Mouse (Mus musculus) heart, postnatal 10 days (tissue): ENCODE data around the gene Robo4. TPM values are rescaled to one million over a fixed set of nuclear protein-coding genes. Genes with fewer than 3 reads are reported as not detected.

Experiments
- DNase-seq, 2 experiments: peaks; one replicate each; pipeline ENCODE4 v3.0.0; 2021
- intact Hi-C: fragments of 180-260 bp; cut with DNase I; formaldehyde crosslinking; loops from one replicate; pipeline ENCODE4 v1.15.1; 2025
- total RNA-seq, 2 experiments: library from RNA; stranded (reverse); gene quantifications; 2 replicates each; pipeline ENCODE4 v1.2.3; 2021

Gene Robo4
- total RNA-seq, 2 experiments from 2014 or later: 40.9 to 50.6 TPM

DNA sequence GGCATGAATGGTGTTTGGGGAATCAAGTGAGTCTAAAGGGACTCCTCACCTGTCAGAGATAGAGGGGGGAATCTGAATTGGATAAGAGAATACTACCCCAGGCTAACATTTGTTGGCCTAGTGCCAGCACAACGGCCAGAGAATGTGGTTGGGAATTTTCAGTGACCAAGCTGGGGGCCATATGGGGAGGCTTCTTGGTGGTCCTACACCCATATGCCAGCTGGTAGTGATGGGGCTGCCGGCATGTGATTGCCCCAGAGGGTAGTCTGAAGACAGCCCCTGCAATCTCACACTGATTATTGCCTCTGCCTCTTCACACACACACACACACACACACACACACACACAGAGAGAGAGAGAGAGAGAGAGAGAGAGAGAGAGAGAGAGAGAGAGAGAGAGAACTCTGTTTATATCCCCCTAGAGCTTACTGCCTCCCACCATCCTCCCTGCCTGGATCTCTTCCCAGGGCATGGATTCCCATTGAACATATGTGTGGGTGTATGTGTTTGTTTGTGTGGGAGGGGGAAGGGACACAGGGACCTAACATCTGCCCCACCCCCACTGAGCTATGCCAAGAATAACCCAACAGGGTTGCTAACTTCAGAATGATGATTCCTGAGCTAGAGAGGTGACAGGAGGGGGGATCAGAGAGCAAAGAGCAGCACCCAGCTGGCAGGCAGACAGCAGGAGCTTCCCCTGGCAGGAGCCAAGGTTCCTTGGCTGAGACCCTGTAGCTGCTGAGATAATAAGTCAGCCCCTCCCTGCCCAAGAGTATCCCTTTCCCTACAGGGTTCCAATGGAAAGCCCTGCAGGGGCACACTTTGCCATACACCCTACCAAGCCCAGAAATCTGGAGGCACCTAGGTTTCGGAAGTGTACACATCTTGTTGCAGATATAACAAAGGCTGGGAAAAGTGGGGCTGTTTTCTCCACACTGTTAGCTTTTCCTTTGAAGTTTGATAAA, 36.4 kb downstream of the Robo4 start:
- intact Hi-C loops: no loop called here

DNA sequence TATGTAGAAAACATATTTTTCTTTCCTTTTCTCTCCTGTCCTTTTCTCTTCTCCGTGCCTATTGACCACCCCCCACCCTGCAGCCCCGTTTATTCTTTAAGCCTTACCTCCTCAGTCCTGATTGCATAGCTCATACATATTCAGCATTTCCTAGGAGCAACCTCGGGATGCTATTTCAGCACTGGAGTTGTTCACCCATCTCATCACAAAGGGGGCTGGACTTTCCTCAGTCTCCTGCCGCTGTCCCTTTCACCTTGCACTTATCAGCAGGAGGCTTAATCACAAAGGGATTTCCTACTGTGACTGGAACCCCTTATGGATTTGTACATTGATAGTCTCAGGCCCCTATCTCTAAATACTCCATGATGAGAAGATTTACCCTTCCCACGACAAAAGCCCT, 50.7 kb downstream of the Robo4 start:
- intact Hi-C loops: no loop called here
- no peak for DNase-seq

More for the DNA sequence above, 36.4 kb downstream of the Robo4 start:
- no peak for DNase-seq

DNA sequence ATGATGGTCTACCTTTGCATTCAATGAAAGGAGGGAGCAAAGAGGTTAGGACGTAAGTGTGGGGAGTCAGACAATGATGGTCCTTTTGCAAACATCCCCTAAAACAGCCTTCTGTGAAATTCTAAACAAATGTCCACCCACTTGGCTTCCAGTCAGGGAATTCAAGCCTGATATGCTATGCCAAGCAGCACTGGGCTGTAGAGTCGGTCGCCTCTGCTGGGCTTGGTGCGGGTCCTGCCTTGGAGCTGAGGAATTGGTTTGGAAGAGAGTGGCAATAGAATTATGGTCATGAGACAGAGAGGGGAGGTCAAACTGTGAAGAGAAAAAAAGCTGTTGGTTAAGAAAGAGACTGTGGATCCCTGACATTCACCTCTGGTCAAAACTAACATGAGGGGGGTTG, 51.6 kb downstream of the Robo4 start:
- no peak for DNase-seq
- intact Hi-C loops: no loop called here

DNA sequence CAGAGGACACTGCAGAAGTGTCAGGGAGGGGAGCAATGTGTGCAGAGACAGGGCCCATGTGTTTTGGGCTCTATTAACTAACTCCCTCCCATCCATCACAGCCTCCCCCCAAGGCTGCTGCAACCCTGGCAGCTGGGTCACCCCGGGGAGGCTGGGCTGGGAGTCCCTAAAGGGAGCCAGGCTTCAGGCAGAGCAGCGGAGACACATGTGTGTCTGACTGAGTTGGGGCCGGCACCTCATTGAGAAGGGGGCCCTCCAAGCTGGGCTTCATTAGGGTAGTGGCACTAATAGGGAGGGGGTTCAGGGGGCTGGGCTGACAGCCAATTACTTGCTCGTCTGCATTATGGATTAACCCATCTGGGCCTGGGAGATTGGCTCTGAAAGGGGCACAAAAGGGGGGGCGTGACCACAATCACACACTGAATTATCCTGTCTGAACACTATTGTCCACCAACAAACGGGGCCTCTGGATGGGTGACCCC, 52.4 kb downstream of the Robo4 start:
- no peak for DNase-seq
- intact Hi-C loops: no loop called here

DNA sequence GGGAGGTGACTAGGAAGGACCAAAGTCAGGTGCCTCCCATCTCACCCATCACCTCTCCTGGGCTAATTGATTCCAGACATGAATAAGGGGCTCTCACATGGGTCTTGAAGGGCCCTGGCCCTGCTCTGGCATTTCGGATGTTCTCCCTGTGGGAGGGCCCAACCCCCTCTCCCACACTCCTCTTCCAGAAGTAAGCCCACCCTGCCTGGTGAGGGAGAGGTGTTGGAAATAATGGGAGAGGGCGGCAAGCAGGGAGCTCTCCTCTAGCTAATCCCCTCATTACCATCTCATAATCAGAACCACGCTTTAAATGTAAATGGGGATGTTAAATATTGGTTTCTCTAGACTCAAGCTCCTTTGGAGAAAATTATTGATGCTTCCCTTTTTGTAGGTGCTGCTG, 53.3 kb downstream of the Robo4 start:
- intact Hi-C loops: no loop called here
- no peak for DNase-seq

DNA sequence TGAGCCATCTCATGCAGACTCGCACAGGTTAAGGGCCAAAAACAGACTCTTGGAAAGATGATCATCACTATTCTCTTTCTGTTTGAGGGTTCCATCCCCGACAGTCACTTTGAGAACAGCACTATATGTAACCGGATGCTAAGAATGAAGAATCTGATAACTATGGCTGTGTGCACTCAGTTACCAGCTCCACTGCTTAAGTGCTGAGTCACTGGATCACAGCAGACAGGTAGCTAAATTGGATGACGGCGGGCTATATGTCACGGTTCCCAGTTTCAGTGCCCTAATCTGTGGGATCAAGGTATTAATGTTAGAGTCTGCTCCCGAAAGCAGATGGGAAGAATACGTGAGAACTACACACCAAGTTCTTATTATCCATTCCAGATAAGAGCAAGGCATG, 54.2 kb downstream of the Robo4 start:
- DNase-seq: no peak
- intact Hi-C loops: no loop called here

DNA sequence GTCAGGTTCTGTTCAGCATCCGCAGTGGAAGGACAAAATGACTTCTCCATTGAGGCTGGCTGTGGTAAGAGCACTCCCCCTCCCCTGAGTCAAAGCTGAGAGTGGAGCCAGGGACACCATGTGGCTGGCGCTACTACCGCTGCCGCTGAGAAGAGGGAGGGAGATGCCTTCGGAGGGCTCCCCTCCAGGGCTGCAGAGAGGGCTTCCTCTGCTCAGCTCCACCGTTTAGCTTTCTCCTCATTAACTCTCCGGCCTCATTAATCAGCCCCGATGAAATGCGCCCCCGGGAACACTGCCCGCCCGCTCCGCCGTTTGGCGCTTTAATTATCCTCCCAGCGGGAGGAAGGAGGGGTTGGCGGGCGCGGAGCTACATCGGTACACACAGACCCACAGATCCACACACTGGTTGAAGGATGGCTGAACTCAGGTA, 54.8 kb downstream of the Robo4 start:
- intact Hi-C loops: no loop called here

DNA sequence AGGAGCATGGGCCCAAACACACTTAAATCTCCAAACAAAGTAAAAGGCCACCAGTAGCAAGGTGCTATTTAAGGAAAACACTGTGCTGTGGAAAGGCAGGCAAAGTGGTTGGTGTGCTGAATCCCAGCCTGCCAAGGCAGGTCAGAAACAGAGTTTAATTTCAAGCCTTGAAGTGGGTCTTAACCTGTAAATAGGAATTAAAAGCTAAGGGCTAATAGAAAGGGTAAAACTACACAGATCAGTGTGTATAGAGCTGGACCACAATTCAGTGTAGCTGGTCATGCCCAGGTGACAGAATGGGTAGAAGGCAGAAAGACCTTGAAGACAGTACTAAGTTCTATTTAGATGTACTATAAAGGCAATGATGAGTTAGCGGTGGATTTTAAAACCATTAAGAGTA, 55.5 kb downstream of the Robo4 start:
- intact Hi-C loops: no loop called here
- DNase-seq: no peak

More for the DNA sequence above, 54.8 kb downstream of the Robo4 start:
- DNase-seq: no peak

DNA sequence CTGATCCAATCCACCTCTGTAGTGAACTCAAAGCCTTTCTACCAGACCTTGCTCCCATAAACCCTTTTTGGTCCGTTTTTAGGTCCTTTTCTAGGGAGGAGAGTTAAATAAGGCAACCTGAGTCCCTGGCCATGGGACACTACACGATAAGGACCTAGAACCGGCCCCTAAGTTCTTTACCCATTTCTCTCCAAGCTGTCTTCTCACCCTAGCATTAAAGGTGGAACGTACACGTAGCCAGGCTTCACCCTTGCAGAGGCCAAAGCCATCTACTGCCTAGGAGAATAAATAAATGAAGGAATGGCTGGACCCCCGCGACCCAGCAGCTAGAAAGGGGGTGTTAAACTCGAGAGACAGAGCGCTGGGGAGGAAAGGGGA, 58.0 kb downstream of the Robo4 start:
- intact Hi-C loops: loop anchor here (2.0 to 5.0 kb wide), 2 partner anchors 29 to 178 kb away; no protein-coding TSS in a partner anchor
- no peak for DNase-seq

DNA sequence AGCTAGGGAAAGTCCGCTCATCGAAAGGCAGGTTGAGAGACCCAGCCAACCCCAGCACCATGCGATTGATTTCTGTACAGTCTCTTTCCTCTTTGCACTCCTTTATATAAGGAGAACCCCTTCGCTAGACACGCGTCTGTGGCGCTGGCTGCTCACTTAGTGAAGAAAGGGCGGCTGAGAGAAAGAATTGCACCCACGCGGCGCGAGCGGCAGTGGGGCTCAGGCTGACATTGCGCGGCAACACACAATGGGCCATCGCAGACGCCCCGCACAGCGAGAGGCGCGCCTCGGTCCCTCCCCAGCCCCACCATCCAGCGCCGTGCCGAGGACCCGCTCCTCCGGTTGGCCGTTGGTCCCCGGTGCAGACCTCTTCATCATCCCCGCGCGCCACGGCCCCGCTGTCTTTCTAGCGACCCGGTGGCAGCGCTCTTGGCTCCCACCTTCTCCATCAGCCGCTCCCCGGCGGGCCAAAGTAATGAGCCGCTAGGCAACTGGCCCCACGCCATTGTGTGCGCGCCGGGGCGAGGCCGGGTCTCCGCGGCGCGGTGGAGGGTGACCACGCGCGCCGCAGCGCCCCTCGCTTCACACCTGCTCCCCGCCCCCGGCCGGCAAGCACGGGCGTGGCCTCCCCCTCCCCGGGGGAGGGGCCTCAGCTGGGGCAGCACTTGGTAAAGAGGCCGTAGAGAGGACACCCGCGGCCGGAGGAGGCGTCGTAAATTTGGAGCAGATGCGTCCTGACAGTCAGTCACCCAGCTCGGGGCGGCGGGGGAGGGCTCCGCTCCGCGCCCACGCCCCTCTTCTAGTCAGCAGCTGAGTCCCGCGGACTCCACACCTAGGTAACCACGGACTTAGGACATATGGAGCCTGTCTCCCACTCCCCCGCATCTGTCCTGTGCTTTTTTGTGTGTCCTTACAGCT, 58.6 kb downstream of the Robo4 start:
- DNase-seq: peak; percentile 21 to 30
- intact Hi-C loops: loop anchor here (2.0 to 5.0 kb wide), 2 partner anchors 30 to 177 kb away; no protein-coding TSS in a partner anchor

DNA sequence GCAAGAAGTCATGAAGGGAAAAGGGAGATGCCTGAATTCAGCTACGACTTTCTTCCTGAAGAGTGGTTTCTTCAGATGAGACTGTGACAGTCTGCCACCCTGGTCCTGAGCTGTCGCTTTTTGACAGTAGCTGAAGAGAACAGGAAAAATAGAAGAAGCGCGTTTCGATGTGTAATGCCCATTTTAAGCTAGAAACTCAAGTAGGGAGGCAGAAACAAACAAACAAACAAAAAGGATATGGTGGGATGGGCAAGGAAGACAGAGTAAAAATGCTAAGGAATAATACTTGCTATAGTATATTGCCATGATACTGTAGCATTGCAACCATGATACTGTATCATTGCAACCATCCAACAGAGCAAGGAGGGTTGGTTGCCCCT, 59.3 kb downstream of the Robo4 start:
- DNase-seq: no peak
- intact Hi-C loops: loop anchor here (2.0 to 5.0 kb wide), 2 partner anchors 30 to 176 kb away; no protein-coding TSS in a partner anchor

DNA sequence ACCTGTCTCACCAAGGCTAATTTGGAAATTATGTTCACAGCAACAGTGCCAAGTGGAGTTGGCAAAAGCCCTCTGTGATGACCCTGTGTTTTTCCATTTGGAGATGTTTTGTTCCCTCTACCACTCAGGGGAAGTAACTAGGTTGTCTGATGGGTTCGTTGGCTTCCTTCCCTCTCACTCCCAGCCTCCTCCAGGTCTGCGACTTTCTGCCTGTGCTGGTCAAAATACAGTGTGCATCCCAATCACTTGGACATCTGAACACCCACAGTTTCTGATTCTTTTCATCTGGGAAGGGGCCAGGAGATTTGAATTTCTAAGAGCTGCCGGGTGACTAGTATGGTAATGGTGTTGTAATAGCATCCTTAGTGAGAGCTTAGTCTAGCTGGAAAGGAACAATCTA, 59.9 kb downstream of the Robo4 start:
- intact Hi-C loops: loop anchor here (2.0 to 5.0 kb wide), 2 partner anchors 31 to 176 kb away; no protein-coding TSS in a partner anchor
- no peak for DNase-seq

DNA sequence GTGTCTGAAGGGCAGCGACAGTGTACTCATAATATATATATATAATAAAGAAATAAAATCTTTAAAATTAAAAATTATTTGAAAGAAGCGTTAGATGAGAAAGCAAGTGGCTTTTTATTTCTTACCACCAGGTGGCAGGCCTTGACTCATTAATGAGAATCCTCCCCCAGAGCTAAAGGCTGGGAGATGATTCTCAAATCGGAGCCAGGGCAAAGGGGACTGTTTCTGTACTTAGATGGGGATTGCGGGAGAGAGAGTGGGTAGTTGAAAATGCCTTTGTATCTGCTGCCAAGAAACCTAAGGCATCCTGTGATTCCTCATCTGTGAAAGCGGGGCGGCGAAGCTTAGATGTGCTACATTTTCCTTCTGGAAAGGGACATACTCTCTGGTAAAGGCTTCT, 61.1 kb downstream of the Robo4 start:
- DNase-seq: peak; percentile 62 to 72
- intact Hi-C loops: loop anchor here (1.0 to 5.0 kb wide), 3 partner anchors 82 to 175 kb away; no protein-coding TSS in a partner anchor

Other genes with a start within 250 kb of the Robo4 start
- 1 to 10 TPM; 6.2 to 6.4 TPM for gene Tmem218, start 193.7 kb upstream of the Robo4 start, total RNA-seq
- gene Slc37a2, start 146.2 kb upstream of the Robo4 start, total RNA-seq: 1 to 10 TPM; 1.4 to 2.1 TPM
- gene Ccdc15, start 53.5 kb upstream of the Robo4 start, total RNA-seq: 1 to 10 TPM; 2.3 to 2.9 TPM
- gene Hepacam, start 34.5 kb upstream of the Robo4 start, total RNA-seq: under 1 TPM in 1 of 2 experiments, not detected in 1; 0.24 TPM
- gene Robo3, start 31.3 kb downstream of the Robo4 start, total RNA-seq: not detected
- gene Msantd2, start 87.4 kb downstream of the Robo4 start, total RNA-seq: 10 to 100 TPM; 11.7 to 16.4 TPM
- gene Esam, start 126.2 kb downstream of the Robo4 start, total RNA-seq: 100 to 1,000 TPM; 125 to 131 TPM
- gene Vsig2, start 137.4 kb downstream of the Robo4 start, total RNA-seq: 10 to 100 TPM in 1 of 2 experiments, 1 to 10 TPM in 1; 5.6 to 10.4 TPM
- gene Nrgn, start 151.0 kb downstream of the Robo4 start, total RNA-seq: 1 to 10 TPM; 3.1 to 5.6 TPM
- gene Siae, start 153.8 kb downstream of the Robo4 start, total RNA-seq: 1 to 10 TPM; 8.7 to 9.8 TPM
- gene Spa17, start 211.8 kb downstream of the Robo4 start, total RNA-seq: 1 to 10 TPM; 3.4 to 3.9 TPM